Mouse (Mus musculus): ENCODE data around the gene Zmat3. TPM values are rescaled to one million over a fixed set of nuclear protein-coding genes. Genes with fewer than 3 reads are reported as not detected.

The Zmat3 gene
- total RNA-seq, 2 experiments from 2014 or later: under 0.01 to 0.97 TPM

GRCm38 (mm10) chr3:32292001-32292400 lies 73.8 kb downstream of the Zmat3 start:
- no peak for ATAC-seq (replicated peaks; ENCODE audit: poor library complexity, severe bottlenecking)

Other genes starting within 250 kb of the Zmat3 start
- 17.8 and 41.0 TPM in 2 replicates for gene Pik3ca, start 31.7 kb upstream of the Zmat3 start, total RNA-seq (2014; fragmentation: Nextera tagmentation)
- gene Pik3ca, start 31.7 kb upstream of the Zmat3 start, total RNA-seq (2017): 21.0 and 25.3 TPM in 2 replicates
- gene Kcnmb3, start 126.2 kb upstream of the Zmat3 start, total RNA-seq (2014; fragmentation: Nextera tagmentation): not detected in 2 replicates
- not detected in 2 replicates for gene Kcnmb3, start 126.2 kb upstream of the Zmat3 start, total RNA-seq (2017)
- 45.9 and 55.1 TPM in 2 replicates for gene Zfp639, start 144.2 kb upstream of the Zmat3 start, total RNA-seq (2014; fragmentation: Nextera tagmentation)
- 41.1 and 79.6 TPM in 2 replicates for gene Zfp639, start 144.2 kb upstream of the Zmat3 start, total RNA-seq (2017)
- 8.9 and 28.4 TPM in 2 replicates for gene Mfn1, start 163.5 kb upstream of the Zmat3 start, total RNA-seq (2014; fragmentation: Nextera tagmentation)
- gene Mfn1, start 163.5 kb upstream of the Zmat3 start, total RNA-seq (2017): 64.5 and 101 TPM in 2 replicates

Measured in granulocyte monocyte progenitor cell, adult 5-6 weeks (primary cell).